Mouse (Mus musculus) cortical plate, adult 2 months (tissue): ENCODE results near the gene Prss22.

ENCODE experiments used
- CTCF ChIP-seq: fragments of 200-500 bp; IDR thresholded peaks from 2 replicates; pipeline ENCODE4 v1.5.1; 2011; ENCODE audit warnings: mild to moderate bottlenecking, control low read depth, low read length; ENCODE audit not compliant: insufficient read depth; ENCODE audit errors: extremely low read depth
- POLR2A ChIP-seq: fragments of 200-500 bp; IDR thresholded peaks from 2 replicates; pipeline ENCODE4 v1.6.1; 2011; ENCODE audit warnings: mild to moderate bottlenecking, low read length, control low read depth; ENCODE audit not compliant: insufficient read depth; ENCODE audit errors: extremely low read depth

DNA sequence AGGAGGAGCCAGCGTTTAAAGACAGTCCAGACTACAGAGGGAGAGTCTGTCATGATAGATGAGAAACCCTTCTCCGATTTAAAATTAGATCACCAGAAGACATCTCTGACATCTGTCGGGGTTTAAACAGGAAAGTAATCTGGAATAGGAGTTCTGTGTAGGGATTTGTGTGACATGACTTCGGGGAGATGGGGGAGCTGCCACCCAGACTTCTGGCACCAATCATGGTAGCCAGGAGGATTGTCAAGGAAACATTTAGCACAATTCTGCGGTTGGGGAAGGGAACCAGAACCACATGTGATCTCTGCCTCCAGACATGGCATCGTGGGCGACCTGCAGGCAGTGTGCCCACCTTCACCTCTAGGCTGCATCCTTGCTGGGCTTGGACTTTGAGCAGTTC, 31.6 kb upstream of the Prss22 start:
- TF ChIP-seq CTCF = no peak
- no peak for TF ChIP-seq POLR2A
